Comparison of ENCODE assay signal across 29 mouse cellular contexts in genomic region chr2:9997535-9997934, GRCm38 (mm10). TPM values are rescaled to one million over a fixed set of nuclear protein-coding genes. Genes with fewer than 3 reads are reported as not detected.
A peak's percentile ranks its signal among the peaks of the same experiment; 100 is the strongest.
DNase-seq lines count a peak whose midpoint lies in the region; ATAC-seq lines count a peak whose summit lies in the region.
"Had no signal": no experiment of that assay in that cellular context is flagged by ENCODE, and none has a peak within 500 bp of the region (broad histone marks: within the 10 kb centered on the region; RNA-seq: fewer than 3 reads in every experiment).

No protein-coding gene starts in this region.

- ATAC-seq in activated CD4-positive, CD25-positive, alpha-beta regulatory T cell, adult 4 months: peak; percentile 99
- ATAC-seq: forebrain, postnatal 0 days; hindbrain, embryonic 16.5 days; intestine, embryonic 16.5 days; midbrain, embryonic 16.5 days had no signal

- peak; percentile 28 to 35 for DNase-seq in spleen, adult 18-20 months
- no peak for DNase-seq in spleen, postnatal 4 days (ENCODE audit: low spot score in 2 of 2)
- DNase-seq in CD4-positive helper T cell, adult 2 months (ENCODE audit: low read depth, low spot score): peak; percentile 78
- peak; percentile 83 for DNase-seq in splenic B cell, adult 2 months (ENCODE audit: low read depth, low spot score)
- no peak for DNase-seq in frontal cortex, postnatal 10 days (ENCODE audit: low spot score in 2 of 2)
- DNase-seq in heart, postnatal 36 days: no peak
- no peak for DNase-seq in left cerebral cortex, adult 18-20 months (ENCODE audit: low spot score in 2 of 2)
- DNase-seq: adrenal gland, postnatal 14 days; cerebellum, adult 11 months; cerebellum, adult 9-11 months; forebrain, postnatal 0 days; gastrocnemius, postnatal 10 days; heart, postnatal 10 days; kidney, adult 8-10 months; kidney, postnatal 4 days; liver; lung, adult 2 months; lung, postnatal 10 days; right cerebral cortex, postnatal 4 days had no signal

- no peaks in the 10 kb centered on the region for H3K36me3 ChIP-seq in splenic B cell, adult 2 months (ENCODE audit: control insufficient read depth, insufficient read depth, low read length, poor library complexity, severe bottlenecking)
- H3K36me3 ChIP-seq: embryonic facial prominence, embryonic 10.5 days; embryonic facial prominence, embryonic 15.5 days; forebrain, embryonic 12.5 days; heart, embryonic 13.5 days; midbrain, embryonic 10.5 days; neural tube, embryonic 12.5 days had no signal

- no peaks in the 10 kb centered on the region; the same call in 1 of the 2 replicates for H3K27me3 ChIP-seq in splenic B cell, adult 2 months (ENCODE audit: control insufficient read depth, insufficient read depth, low read length, poor library complexity, severe bottlenecking)
- H3K27me3 ChIP-seq: embryonic facial prominence, embryonic 15.5 days; forebrain, embryonic 12.5 days; heart, embryonic 13.5 days; neural tube, embryonic 12.5 days had no signal

- intact Hi-C loops in heart, postnatal 36 days (cut with DNase I): no loop called here

RNA-seq across cellular contexts. Expression of gene Taf3, which starts 50.9 kb away (rescaled TPM):
- polyA plus RNA-seq in activated CD4-positive, CD25-positive, alpha-beta regulatory T cell, adult 4 months (2017; shearing (Covaris generic)): 10 to 100 TPM; 13.6 to 15.6 TPM
- total RNA-seq in heart, postnatal 36 days (2021): 1 to 10 TPM; 7.5 to 9.2 TPM
- total RNA-seq in left cerebral cortex, adult 18-20 months (2021): 10 to 100 TPM; 14.3 to 17.1 TPM

Comparison
In these comparisons a context has a peak if more than half of its experiments do, and no peak if none do; other contexts are left out.
1. DNase-seq: peak in spleen, adult 18-20 months (2 of 2), CD4-positive helper T cell, adult 2 months (single experiment) and splenic B cell, adult 2 months (single experiment); none in spleen, postnatal 4 days (0 of 2), frontal cortex, postnatal 10 days (0 of 2), heart, postnatal 36 days (0 of 2) and left cerebral cortex, adult 18-20 months (0 of 2).